Mouse (Mus musculus) liver, embryonic 13.5 days (tissue): ENCODE data around the gene Gm10837. TPM values are rescaled to one million over a fixed set of nuclear protein-coding genes. Genes with fewer than 3 reads are reported as not detected.
"Not testable (repeated sequence)": the region's sequence is repeated elsewhere in the genome, so short reads cannot be mapped to it uniquely, and the experiment has no call there.

ENCODE experiments used
- ATAC-seq: fragments of 200-750 bp; cut with Nextera tagmentation; 2 replicates; pipeline ENCODE4 v1.8.0; 2017; ENCODE audit warnings: low read depth, mild to moderate bottlenecking, moderate number of reproducible peaks, moderate library complexity
- DNase-seq: peaks from one replicate; pipeline ENCODE4 v3.0.0; 2022
- H3K27ac ChIP-seq: fragments of 300-500 bp; sonication (generic); 2 replicates; pipeline ENCODE4 v1.5.1; 2015; ENCODE audit warnings: moderate library complexity, mild to moderate bottlenecking, inconsistent platforms
- H3K27me3 ChIP-seq: fragments of 300-500 bp; sonication (generic); 2 replicates; pipeline ENCODE4 v1.6.1; 2015; ENCODE audit warnings: mild to moderate bottlenecking, inconsistent platforms
- H3K36me3 ChIP-seq: fragments of 300-500 bp; sonication (generic); 2 replicates; pipeline ENCODE4 v1.6.1; 2015; ENCODE audit warnings: mild to moderate bottlenecking, inconsistent platforms
- H3K4me1 ChIP-seq: fragments of 300-500 bp; sonication (generic); replicated peaks from 2 replicates; pipeline ENCODE4 v1.6.1; 2015; ENCODE audit warnings: inconsistent platforms
- H3K4me2 ChIP-seq: fragments of 300-500 bp; sonication (generic); 2 replicates; pipeline ENCODE4 v1.6.1; 2015; ENCODE audit warnings: inconsistent platforms, mild to moderate bottlenecking, moderate library complexity
- H3K4me3 ChIP-seq: fragments of 300-500 bp; sonication (generic); replicated peaks from 2 replicates; pipeline ENCODE4 v1.5.1; 2015; ENCODE audit warnings: mild to moderate bottlenecking, inconsistent platforms
- H3K9ac ChIP-seq: fragments of 300-500 bp; sonication (generic); 2 replicates; pipeline ENCODE4 v1.6.1; 2015; ENCODE audit warnings: mild to moderate bottlenecking, inconsistent platforms
- H3K9me3 ChIP-seq: fragments of 300-500 bp; sonication (generic); replicated peaks from 2 replicates; pipeline ENCODE4 v1.6.1; 2016; ENCODE audit warnings: inconsistent platforms
- WGBS: fragments of 180-500 bp; shearing (Covaris S2); methylation state at CpG from one replicate; pipeline ENCODE4 v1.1.7; 2015; ENCODE audit not compliant: insufficient replicate concordance; 5-methylcytosine and 5-hydroxymethylcytosine counted together
- polyA plus RNA-seq: library from polyadenylated mRNA; unstranded; fragments of >200 nt; fragmentation: Nextera tagmentation; extraction: Ambion mirVana; gene quantifications from 2 replicates; pipeline ENCODE4 v1.2.1, GENCODE M21; 2015

Gm10837 gene
- polyA plus RNA-seq, 1 experiment from 2014 or later: not detected

DNA sequence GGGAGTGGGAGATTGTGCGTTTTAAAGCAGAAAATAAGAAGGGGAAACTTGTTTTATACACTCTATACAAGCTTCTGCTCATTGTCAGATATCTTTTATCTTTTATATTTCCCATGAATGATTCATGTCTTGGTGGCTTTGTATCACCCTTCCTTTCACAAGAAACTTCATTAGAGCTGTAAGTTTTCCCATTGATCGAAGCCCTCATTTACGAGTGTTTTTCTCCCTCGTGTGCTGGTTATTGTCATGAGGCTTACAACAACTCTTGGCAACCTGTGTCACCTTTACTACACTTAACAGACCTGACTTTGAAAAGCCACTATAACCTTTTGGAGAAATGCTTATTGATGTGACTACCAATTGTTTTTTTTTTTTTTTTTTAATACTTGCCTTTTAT is 34.8 kb upstream of the Gm10837 start:
- no peak for DNase-seq
- Histone ChIP-seq H3K9ac (no peak overlapping the region), H3K4me1 (0 out of 2 replicates have a peak, but pooled peaks cover 3% of the 10 kb centered on the region), H3K27ac (no peak overlapping the region), H3K4me3 (no peak overlapping the region), H3K9me3 (no peaks in the 10 kb centered on the region), H3K27me3 (peaks cover 72% of the 10 kb centered on the region), H3K4me2 (no peak overlapping the region), H3K36me3 (no peaks in the 10 kb centered on the region)
- ATAC-seq: no peak
- 58% methylated on average over 4 of the region's 4 CpGs for WGBS

DNA sequence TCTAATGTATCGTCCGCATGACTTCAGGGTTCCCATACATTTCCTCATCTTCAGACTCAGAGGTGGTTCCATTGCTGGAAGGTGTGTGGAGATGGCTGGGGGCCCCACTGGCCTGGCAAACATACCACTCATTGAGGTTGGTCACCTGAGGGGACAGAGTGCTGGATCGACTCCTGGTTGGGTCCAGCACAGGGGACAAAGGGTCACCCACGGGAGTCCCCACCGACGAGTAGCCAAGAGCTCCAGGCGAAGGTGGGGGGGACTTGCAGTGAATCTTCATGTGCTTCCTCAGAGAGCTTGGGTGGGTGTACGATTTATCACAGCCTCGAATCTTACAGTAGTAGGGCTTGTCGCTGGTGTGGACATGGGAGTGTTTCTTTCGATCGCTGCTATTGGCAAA is 31.1 kb upstream of the Gm10837 start:
- not testable (repeated sequence) for H3K9me3 ChIP-seq, H3K4me3 ChIP-seq, ATAC-seq, H3K27ac ChIP-seq, H3K4me1 ChIP-seq, H3K9ac ChIP-seq, H3K36me3 ChIP-seq, H3K4me2 ChIP-seq, DNase-seq
- WGBS: 63% methylated on average over 9 of the region's 12 CpGs
- H3K27me3 ChIP-seq: peaks cover 67% of the 10 kb centered on the region

DNA sequence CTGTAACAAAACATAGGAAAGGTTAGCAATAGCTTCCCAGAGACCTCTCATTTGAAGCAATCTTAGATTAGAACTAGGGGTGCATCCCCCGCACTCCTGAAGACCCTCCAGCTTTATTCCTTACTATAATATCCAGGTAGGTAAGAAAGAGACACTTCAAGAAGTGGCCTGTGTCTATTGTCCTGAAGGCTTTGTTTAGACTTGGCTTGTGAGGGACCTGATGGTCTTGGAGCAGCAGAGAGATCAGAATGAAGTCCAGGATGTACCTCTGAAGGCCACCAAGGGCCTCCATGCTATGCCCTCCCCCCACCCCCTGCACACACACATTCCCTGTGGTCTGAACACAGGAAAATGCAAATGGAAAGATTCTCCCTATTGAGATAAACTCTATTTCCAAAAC is 30.6 kb upstream of the Gm10837 start:
- Histone ChIP-seq H3K4me1 (peaks cover 14% of the 10 kb centered on the region), H3K9ac (no peak overlapping the region), H3K27me3 (peaks cover 68% of the 10 kb centered on the region), H3K4me3 (no peak overlapping the region), H3K36me3 (no peaks in the 10 kb centered on the region), H3K4me2 (no peak overlapping the region), H3K9me3 (no peaks in the 10 kb centered on the region), H3K27ac (no peak overlapping the region)
- DNase-seq: no peak
- 62% methylated on average over 1 of the region's 1 CpGs for WGBS
- ATAC-seq: no peak

DNA sequence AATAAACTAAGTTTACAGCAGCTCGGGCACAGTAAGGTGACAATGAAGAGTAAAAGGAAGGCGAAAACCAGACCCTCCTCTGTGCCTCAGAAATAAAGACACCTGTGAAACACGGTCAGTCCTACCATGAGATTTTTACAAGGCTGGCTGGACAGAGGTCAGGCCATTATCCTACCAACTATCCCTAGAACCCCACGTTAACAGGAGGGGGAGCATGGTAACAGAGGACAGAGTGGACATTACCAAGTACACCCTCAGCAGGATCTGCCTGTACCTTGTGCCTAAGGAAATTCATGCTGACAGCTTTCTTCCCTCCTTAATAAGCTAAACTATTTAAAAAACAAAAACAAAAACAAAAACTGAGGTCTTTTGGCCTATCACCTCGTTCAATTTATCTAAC is 30.2 kb upstream of the Gm10837 start:
- Histone ChIP-seq H3K9me3 (no peaks in the 10 kb centered on the region), H3K27me3 (peaks cover 68% of the 10 kb centered on the region), H3K4me3 (no peak overlapping the region), H3K4me1 (peaks cover 19% of the 10 kb centered on the region), H3K4me2 (no peak overlapping the region), H3K36me3 (no peaks in the 10 kb centered on the region), H3K9ac (no peak overlapping the region), H3K27ac (no peak overlapping the region)
- ATAC-seq (no peak), DNase-seq (no peak)
- WGBS: 45% methylated on average over 5 of the region's 5 CpGs

DNA sequence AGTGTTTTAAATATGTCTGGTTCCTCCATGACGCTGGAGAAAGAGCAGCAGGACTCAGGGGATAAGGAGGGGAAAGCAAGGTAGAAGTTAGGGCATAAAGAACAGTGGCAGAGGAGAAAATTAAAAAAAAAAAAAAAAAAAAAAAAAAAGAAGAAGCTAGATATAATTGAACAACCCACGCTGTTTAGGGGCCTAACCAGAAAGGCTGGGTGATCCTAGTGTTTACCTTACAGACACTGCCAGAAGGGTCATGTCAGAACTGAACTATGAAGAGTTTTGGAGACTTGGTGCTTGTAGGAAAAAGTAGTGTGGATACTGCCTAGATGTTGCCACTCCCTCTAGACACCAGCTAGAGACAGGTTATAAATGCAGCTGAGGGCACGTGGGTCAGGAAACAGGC is 28.9 kb upstream of the Gm10837 start:
- 42% methylated on average over 3 of the region's 3 CpGs for WGBS

DNA sequence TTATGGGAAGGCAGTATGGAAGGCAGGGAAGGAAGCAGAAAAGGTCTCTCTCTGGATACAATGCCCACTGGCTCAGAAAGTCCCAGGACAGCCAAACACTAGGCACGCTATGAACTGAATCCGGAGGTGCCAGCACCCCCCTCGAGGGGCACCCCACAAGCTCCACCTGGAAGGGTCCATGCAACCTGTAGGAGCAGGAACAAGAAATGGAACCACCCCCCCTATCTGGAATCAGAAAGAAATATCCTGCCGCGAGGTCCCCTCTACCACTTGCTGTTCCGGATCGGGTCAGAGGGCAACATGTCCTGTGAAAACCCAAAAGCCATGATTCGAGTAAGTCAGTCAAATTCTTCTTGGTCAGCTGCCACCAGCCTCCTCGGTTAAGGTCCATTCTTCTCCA is 28.4 kb upstream of the Gm10837 start:
- Histone ChIP-seq H3K4me1 (peaks cover 21% of the 10 kb centered on the region), H3K36me3 (no peaks in the 10 kb centered on the region), H3K27me3 (peaks cover 73% of the 10 kb centered on the region), H3K27ac (no peak overlapping the region), H3K4me3 (no peak overlapping the region), H3K4me2 (no peak overlapping the region), H3K9ac (no peak overlapping the region), H3K9me3 (no peaks in the 10 kb centered on the region)
- DNase-seq: no peak
- ATAC-seq: no peak
- 33% methylated on average over 9 of the region's 9 CpGs for WGBS

More for the DNA sequence above, 28.9 kb upstream of the Gm10837 start:
- Histone ChIP-seq H3K4me2 (no peak overlapping the region), H3K9ac (no peak overlapping the region), H3K27ac (no peak overlapping the region), H3K4me1 (peaks cover 21% of the 10 kb centered on the region), H3K27me3 (peaks cover 70% of the 10 kb centered on the region), H3K36me3 (no peaks in the 10 kb centered on the region), H3K9me3 (no peaks in the 10 kb centered on the region), H3K4me3 (no peak overlapping the region)
- DNase-seq: no peak
- ATAC-seq: no peak

DNA sequence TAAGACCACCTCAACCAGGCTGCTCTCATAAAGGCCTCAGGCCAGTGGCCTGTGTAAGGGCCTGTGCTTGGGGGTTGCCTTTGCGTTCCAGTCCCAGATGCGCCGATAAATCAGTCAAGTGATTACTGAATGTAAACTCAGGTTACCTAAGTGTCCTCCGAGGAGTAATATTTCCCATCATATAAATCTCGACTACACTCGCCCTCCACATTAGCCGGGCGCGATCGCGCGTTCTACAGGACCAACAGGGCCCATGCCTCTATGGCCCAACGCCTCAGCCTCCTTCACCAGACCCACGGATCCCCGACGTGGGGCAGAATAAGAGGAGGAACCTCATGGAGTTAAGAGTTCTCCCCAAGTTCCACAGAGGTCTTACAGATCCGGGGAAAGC is 27.7 kb upstream of the Gm10837 start:
- ATAC-seq (no peak), DNase-seq (no peak)
- no peak overlapping the region for H3K4me3 ChIP-seq
- 24% methylated on average over 17 of the region's 17 CpGs for WGBS
- H3K4me2 ChIP-seq: no peak overlapping the region
- H3K9me3 ChIP-seq: no peaks in the 10 kb centered on the region
- no peak overlapping the region for H3K27ac ChIP-seq
- H3K36me3 ChIP-seq: no peaks in the 10 kb centered on the region
- H3K27me3 ChIP-seq: peaks cover 81% of the 10 kb centered on the region
- no peak overlapping the region for H3K9ac ChIP-seq
- peaks cover 21% of the 10 kb centered on the region for H3K4me1 ChIP-seq

DNA sequence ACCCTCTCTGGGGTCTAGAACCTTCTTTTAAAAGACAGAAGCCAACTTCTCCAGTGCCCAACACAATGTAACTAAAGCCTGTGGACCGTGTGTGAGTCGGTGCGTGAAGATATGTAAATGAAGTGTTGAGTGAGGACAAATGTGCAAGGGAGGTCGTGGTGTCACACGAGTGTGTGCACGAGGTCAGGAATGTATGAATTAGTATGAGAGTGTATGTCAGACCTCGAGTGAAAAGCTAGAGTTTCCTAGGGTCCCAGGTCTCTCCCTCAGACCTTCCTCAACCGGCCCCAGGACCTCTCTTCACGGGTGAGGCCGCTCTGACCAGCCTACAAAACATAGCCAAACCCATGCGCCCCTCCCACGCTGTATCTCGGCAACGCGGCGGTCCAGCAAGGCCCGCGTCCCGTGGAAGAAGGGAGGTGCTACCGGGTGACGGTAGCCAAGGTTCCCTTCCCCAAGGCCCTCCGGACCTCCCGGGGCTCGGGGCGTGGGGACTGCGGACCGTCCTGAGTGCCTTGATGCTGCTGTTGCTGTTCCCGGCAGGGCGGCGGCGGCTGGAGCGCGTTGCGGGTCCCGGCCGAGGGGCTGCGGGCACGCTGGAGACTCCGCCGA is 27.2 kb upstream of the Gm10837 start:
- H3K4me3 ChIP-seq: peak overlapping the region; percentile 55
- H3K27ac ChIP-seq: no peak overlapping the region
- 0 out of 2 replicates have a peak, but pooled peaks have one; percentile 11 for ATAC-seq
- H3K9me3 ChIP-seq: no peaks in the 10 kb centered on the region
- H3K9ac ChIP-seq: no peak overlapping the region
- 3% methylated on average over 40 of the region's 40 CpGs for WGBS
- peaks cover 86% of the 10 kb centered on the region for H3K27me3 ChIP-seq
- no peak for DNase-seq
- H3K4me1 ChIP-seq: peaks cover 21% of the 10 kb centered on the region
- H3K4me2 ChIP-seq: peak overlapping the region; percentile 68
- no peaks in the 10 kb centered on the region for H3K36me3 ChIP-seq

DNA sequence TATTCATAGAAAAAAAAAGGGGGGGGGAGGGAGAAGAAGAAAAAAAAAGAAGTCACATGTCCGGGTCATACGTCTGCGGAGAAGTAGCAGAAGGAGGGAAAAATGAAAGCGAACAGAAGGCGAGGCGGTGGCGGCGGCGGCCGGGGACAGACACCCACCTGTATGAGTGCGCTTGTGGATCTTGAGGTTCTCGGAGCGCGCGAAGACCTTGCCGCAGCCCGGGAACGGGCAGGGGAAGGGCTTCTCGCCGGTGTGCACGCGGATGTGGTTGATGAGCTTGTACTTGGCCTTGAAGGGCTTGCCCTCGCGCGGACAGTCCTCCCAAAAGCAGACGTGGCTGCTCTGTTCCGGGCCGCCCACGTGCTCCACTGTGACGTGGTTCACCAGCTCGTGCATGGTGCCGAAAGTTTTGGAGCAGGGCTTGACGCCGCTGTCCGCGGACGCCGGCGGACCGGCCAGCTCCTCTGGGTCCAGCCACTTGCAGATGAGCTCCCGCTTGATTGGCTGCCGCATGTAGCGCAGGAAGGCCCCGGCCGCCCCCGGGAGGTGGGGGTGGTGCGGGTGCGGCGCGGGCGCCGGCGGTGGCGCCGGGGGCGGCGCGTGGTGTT is 26.5 kb upstream of the Gm10837 start:
- not testable (repeated sequence) for DNase-seq, H3K36me3 ChIP-seq, H3K9ac ChIP-seq, H3K9me3 ChIP-seq, H3K27ac ChIP-seq
- H3K4me1 ChIP-seq: peaks cover 21% of the 10 kb centered on the region
- ATAC-seq: peak; percentile 57; the same call in 1 of the 2 replicates
- 1% methylated on average over 43 of the region's 58 CpGs for WGBS
- peak overlapping the region; percentile 68 for H3K4me2 ChIP-seq
- peak overlapping the region; percentile 55 for H3K4me3 ChIP-seq
- peaks cover 88% of the 10 kb centered on the region for H3K27me3 ChIP-seq

DNA sequence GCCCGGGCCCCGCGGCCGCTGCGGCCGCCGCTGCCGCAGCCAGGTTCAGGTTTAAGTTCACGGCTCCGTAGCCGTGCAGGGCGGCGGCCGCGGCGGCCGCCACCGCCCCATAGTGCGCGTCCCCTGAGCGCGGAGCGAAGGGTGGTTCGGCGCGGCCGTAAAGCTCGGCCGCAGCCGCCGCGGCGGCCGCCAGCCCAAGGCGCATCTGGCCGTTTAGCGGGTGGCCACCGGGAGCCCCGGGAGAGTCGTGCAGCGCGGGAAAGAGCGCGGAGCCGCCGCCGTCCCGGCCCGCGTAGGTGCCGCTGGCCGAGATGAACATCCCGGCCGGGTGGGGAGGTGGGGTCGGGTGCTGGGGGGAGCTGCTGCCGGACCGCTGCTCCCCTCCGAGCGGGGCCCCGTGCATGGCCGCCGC is 26.0 kb upstream of the Gm10837 start:
- Histone ChIP-seq H3K27me3 (peaks cover 93% of the 10 kb centered on the region), H3K27ac (no peak overlapping the region), H3K36me3 (no peaks in the 10 kb centered on the region), H3K9ac (no peak overlapping the region), H3K4me2 (peak overlapping the region; percentile 68), H3K4me3 (peak overlapping the region; percentile 55), H3K4me1 (peaks cover 21% of the 10 kb centered on the region), H3K9me3 (no peaks in the 10 kb centered on the region)
- DNase-seq (no peak), ATAC-seq (peak; percentile 12; the same call in 1 of the 2 replicates)
- under 1% methylated on average over 28 of the region's 62 CpGs for WGBS

DNA sequence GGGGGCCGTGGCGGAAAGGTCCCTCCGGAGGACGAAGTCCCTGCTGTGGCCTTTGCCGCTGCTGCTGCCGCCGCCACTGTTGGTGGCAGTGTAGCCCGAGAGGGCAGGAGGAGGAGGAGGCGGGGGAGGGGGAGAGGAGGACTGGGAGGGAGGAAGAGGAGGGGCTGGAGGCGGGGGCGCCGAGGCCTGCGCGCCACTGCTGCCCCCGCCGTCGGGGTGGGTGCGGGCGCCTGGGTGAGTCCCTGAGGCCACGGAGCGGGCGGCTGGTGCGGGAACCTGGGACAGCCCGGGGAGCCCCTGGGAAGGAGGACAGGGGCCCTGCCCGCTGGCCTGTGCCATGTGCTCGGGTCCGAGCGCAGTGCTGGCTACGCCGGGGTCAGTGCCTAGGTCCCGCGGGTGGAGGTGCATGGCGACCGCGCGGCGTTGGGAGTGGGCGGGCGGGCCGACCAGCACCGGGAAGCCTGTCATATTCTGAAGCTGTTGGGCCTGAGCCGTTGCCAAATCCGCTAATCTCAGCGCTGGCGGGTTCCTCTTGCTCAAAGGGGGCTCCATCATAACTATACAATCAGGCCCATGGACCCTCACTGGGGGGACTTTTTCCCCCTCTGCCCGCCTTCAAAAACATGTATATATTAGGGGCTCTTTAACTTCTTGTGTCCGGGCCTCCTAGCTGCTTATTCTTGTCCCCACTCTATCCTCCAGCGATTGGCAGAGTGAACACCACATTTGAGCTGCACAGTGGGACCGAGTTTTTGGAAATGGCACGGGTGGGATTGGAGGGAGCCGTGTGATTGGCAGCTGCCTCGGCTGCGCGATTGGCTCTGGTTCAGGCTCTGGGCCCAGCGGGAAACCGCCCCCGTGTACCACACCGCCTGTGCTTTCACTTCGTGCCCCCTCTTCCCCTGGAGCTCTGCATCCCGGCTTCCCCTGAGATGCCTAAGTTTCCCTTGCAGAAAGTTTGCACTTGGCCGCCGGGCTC is 25.3 kb upstream of the Gm10837 start, which contains the start of gene Zic5:
Gene Zic5, minus strand, starts transcription at position 915 of the 979 bp plus-strand sequence.
- WGBS: under 1% methylated on average over 55 of the region's 62 CpGs
- DNase-seq: no peak
- Histone ChIP-seq H3K27ac (no peak within 1 kb of the TSS), H3K4me1 (peaks cover 21% of the 10 kb centered on the region), H3K4me2 (peak within 1 kb of the TSS; percentile 68), H3K9me3 (no peaks in the 10 kb centered on the region), H3K9ac (no peak within 1 kb of the TSS), H3K36me3 (no peaks in the 10 kb centered on the region), H3K4me3 (peak within 1 kb of the TSS; percentile 55), H3K27me3 (peaks cover 95% of the 10 kb centered on the region)
- ATAC-seq: peak; percentile 42; the same call in 1 of the 2 replicates
